Mouse (Mus musculus): ENCODE measurements at regions not wholly inside any gene's neighbourhood (a gene's known extent, or its start where the extent isn't known, plus 50 kb on each side); places are given as distances from the start of the nearest gene placed in this dataset.

DNA sequence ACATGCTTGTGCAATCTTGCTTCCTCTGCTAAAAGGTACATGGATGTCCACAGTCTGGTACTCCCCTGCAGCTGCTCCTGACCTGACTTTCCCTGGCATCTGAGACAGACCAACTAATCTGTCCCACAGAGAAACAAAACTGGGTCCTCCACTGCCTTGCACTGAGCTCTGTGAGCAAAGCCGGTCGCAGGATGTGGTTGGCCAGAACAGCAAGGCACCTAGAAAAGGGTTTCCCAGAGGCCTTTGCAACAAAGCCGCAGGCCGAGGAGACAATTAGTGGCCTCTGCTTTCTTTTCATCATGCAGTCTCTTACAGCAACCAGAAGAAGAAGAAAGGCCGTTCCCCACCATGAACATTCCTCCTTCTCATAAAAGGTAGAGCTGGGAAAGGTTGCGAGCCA lies 246.1 kb downstream of the 3110018I06Rik start:
- no peaks in the 10 kb centered on the region; the same call in 1 of the 2 replicates for H3K9me3 ChIP-seq (ENCODE audit: control insufficient read depth, low read length)
- H3K4me3 ChIP-seq (ENCODE audit: low read depth, low read length), result no peak overlapping the region
- 88% methylated on average over 6 of the region's 6 CpGs for WGBS
- no peaks in the 10 kb centered on the region for H3K36me3 ChIP-seq (ENCODE audit: control insufficient read depth, insufficient read depth, low read length)
- no peaks in the 10 kb centered on the region for H3K4me1 ChIP-seq (ENCODE audit: control insufficient read depth, insufficient read depth, low read length)
- H3K27ac ChIP-seq (replicated peaks; ENCODE audit: low read depth, low read length), result no peak overlapping the region
- no peaks in the 10 kb centered on the region for H3K27me3 ChIP-seq (ENCODE audit: control insufficient read depth, insufficient read depth, low read length)
- H3K4me2 ChIP-seq (ENCODE audit: low read depth, severe bottlenecking), result no peak overlapping the region
- no peak overlapping the region for H3K9ac ChIP-seq (ENCODE audit: low read length)
- no peak for DNase-seq (ENCODE audit: low spot score)
- ATAC-seq (ENCODE audit: insufficient number of reproducible peaks, low FRiP score, low TSS enrichment, low read depth), result no peak

DNA sequence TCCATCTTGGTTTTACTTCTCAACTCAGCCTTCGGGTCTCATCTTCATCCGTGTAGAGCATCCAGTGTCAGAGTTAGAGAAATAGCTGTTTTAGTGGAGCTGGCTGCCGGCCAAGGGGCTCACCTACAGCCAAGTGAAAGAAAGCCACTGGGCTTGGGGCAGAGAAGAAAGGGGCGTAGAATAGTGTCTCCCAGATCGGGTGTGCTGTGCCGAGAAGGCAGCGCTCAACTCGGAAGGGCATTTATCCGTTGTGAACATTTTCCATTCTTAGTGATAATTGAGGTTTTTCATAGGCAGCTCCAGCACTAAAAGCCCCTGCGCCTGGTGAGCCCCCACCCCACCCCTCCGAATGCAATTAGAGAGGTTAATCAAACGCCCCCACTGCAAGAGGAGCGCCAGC lies 254.2 kb downstream of the 3110018I06Rik start:
- H3K27ac ChIP-seq (replicated peaks; ENCODE audit: low read depth, low read length), result no peak overlapping the region
- WGBS, result 72% methylated on average over 13 of the region's 13 CpGs

GRCm38 (mm10) chr12:107744822-107745221 lies 256.4 kb downstream of the 3110018I06Rik start:
- no peaks in the 10 kb centered on the region for H3K9me3 ChIP-seq (ENCODE audit: control insufficient read depth, low read length)
- 92% methylated on average over 8 of the region's 8 CpGs for whole genome bisulfite sequencing
- DNase-seq (ENCODE audit: low spot score), result no peak
- H3K36me3 ChIP-seq (ENCODE audit: control insufficient read depth, insufficient read depth, low read length), result no peaks in the 10 kb centered on the region
- H3K9ac ChIP-seq (ENCODE audit: low read length), result no peak overlapping the region
- no peak for ATAC-seq (ENCODE audit: insufficient number of reproducible peaks, low FRiP score, low TSS enrichment, low read depth)
- no peak overlapping the region for H3K4me3 ChIP-seq (ENCODE audit: low read depth, low read length)
- H3K27ac ChIP-seq (replicated peaks; ENCODE audit: low read depth, low read length), result no peak overlapping the region
- H3K4me1 ChIP-seq (ENCODE audit: control insufficient read depth, insufficient read depth, low read length), result peaks cover 22% of the 10 kb centered on the region
- H3K4me2 ChIP-seq (ENCODE audit: low read depth, severe bottlenecking), result no peak overlapping the region
- H3K27me3 ChIP-seq (ENCODE audit: control insufficient read depth, insufficient read depth, low read length), result no peaks in the 10 kb centered on the region

More for the DNA sequence above, 254.2 kb downstream of the 3110018I06Rik start:
- Histone ChIP-seq H3K9me3 (ENCODE audit: control insufficient read depth, low read length) (no peaks in the 10 kb centered on the region), H3K4me2 (ENCODE audit: low read depth, severe bottlenecking) (no peak overlapping the region), H3K27me3 (ENCODE audit: control insufficient read depth, insufficient read depth, low read length) (no peaks in the 10 kb centered on the region), H3K36me3 (ENCODE audit: control insufficient read depth, insufficient read depth, low read length) (no peaks in the 10 kb centered on the region), H3K4me3 (ENCODE audit: low read depth, low read length) (no peak overlapping the region), H3K9ac (ENCODE audit: low read length) (no peak overlapping the region), H3K4me1 (ENCODE audit: control insufficient read depth, insufficient read depth, low read length) (0 out of 2 replicates have a peak, but pooled peaks cover 3% of the 10 kb centered on the region)
- DNase-seq (ENCODE audit: low spot score), result no peak
- ATAC-seq (ENCODE audit: insufficient number of reproducible peaks, low FRiP score, low TSS enrichment, low read depth), result no peak

DNA sequence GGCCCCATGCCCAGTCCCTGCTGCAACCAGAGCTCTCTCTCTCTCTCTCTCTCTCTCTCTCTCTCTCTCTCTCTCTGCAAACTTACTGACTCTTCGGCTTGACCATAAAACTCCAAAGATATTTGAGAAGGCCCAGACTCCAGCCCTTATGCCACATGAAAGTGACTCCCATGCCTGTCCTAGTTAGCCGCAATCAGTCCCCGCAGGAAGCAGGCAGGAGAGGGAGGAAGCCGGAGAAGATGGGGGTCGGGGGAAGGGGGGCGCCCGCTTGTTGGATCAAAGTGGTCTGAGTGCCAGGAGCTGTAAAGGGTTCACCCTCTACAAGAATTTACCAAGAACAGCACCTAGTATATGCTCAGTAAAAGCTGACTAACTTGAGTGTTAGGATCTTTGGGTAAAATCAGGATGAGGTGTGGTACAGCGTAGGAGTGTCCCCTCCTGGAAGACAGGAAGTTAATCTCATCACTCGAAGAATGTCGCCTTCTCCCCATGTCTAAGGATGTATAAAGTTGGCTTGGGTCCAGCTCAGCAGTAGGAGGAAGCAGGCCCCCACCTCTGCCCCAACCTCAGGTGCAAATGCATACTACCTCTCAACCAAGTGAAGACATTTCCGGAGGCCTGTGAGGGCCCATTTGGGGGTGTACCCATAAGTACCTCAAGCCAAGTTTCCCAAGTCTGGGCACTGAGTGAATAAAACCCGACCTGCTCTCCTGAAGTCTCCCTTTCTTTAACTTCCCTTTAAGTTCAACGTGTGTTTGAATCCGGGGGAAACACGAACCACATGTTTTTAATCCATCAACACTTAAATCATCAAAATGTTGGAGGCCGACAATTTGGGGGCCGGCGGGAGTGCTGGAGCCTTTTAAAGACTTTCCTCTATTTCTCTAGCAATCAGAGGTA lies 254.7 kb downstream of the Bcl11b start:
- H3K9ac ChIP-seq (ENCODE audit: low read length), result no peak overlapping the region
- ATAC-seq (ENCODE audit: insufficient number of reproducible peaks, low FRiP score, low TSS enrichment, low read depth) (0 out of 2 replicates have a peak, but pooled peaks have one; percentile 48), DNase-seq (ENCODE audit: low spot score) (peak; percentile 44)
- no peaks in the 10 kb centered on the region for H3K9me3 ChIP-seq (ENCODE audit: control insufficient read depth, low read length)
- H3K4me3 ChIP-seq (ENCODE audit: low read depth, low read length), result no peak overlapping the region
- H3K4me2 ChIP-seq (ENCODE audit: low read depth, severe bottlenecking), result no peak overlapping the region
- WGBS, result 18% methylated on average over 18 of the region's 18 CpGs
- H3K27me3 ChIP-seq (ENCODE audit: control insufficient read depth, insufficient read depth, low read length), result no peaks in the 10 kb centered on the region
- peak overlapping the region; percentile 62; the same call in 1 of the 2 replicates for H3K27ac ChIP-seq (replicated peaks; ENCODE audit: low read depth, low read length)
- no peaks in the 10 kb centered on the region for H3K36me3 ChIP-seq (ENCODE audit: control insufficient read depth, insufficient read depth, low read length)
- H3K4me1 ChIP-seq (ENCODE audit: control insufficient read depth, insufficient read depth, low read length), result peaks cover 45% of the 10 kb centered on the region

DNA sequence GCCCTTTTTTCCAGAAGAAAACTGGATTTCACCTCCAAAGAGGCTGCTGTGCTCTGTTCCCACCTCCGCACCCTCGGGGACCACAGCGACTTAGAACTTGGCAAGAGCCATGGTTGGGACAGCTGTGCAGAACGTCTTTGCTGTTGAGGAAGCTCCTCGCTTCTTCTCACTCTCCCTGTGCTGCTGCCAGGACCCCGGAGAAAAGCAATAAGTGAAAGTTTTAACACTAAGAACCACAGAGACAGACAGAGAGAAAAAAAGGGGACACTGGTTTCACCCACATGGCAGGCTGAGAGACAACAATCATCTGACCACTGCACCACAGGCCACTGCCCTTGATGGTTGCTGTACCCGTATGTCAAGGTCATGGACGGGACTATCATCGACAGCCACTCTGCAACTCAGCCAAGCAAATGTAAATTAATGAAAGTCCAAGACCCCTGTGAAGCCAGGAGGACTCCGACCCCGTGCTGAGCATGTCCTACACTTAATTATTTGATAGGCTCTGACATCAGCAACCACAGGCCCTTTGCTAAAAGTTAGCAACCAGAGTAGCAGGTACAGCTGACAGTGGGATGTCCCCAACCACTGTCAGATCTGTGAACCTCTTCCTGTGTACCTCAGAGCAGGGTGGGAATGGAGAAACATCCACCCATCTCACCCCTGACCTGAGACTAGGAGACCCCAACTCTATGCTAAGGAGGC lies 253.9 kb downstream of the Bcl11b start:
- no peak for DNase-seq (ENCODE audit: low spot score)
- Histone ChIP-seq H3K9me3 (ENCODE audit: control insufficient read depth, low read length) (no peaks in the 10 kb centered on the region), H3K27me3 (ENCODE audit: control insufficient read depth, insufficient read depth, low read length) (no peaks in the 10 kb centered on the region), H3K36me3 (ENCODE audit: control insufficient read depth, insufficient read depth, low read length) (no peaks in the 10 kb centered on the region), H3K27ac (replicated peaks; ENCODE audit: low read depth, low read length) (0 out of 2 replicates have a peak overlapping the region, but pooled peaks have one; percentile 62), H3K9ac (ENCODE audit: low read length) (no peak overlapping the region), H3K4me3 (ENCODE audit: low read depth, low read length) (no peak overlapping the region), H3K4me1 (ENCODE audit: control insufficient read depth, insufficient read depth, low read length) (peaks cover 45% of the 10 kb centered on the region), H3K4me2 (ENCODE audit: low read depth, severe bottlenecking) (no peak overlapping the region)
- WGBS, result 58% methylated on average over 11 of the region's 11 CpGs
- no peak for ATAC-seq (ENCODE audit: insufficient number of reproducible peaks, low FRiP score, low TSS enrichment, low read depth)

DNA sequence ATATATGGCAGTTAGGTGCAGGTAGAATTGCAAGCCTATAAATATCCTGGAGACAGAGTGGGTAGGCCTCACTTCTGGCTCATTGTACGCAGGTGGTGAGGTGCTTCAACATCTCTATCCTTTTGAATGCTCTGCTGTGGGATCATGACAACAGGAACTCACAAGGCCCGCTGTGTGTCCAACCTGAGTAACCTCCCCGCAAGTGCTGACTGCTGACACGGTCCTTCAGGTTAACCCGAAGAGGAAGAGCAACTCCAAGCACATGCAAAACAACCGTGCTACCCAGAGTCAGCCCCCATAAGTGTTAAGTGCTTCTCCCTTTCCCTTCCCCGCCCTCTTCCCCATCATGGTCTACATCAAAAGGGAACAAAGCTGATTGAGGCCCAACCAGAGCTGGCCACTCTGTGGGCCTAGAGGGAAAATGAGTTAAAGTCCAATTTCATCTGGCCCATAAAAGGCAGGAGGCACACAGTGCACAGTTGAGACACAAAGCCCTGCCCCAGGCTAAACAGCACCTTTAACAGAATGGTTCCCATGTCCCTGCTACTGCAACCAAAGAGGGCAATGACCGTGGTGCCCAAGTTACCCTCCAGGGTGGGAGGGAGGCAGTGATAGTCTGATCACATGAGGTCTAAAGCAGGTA lies 253.0 kb downstream of the Bcl11b start:
- Histone ChIP-seq H3K4me1 (ENCODE audit: control insufficient read depth, insufficient read depth, low read length) (peaks cover 45% of the 10 kb centered on the region), H3K4me3 (ENCODE audit: low read depth, low read length) (no peak overlapping the region), H3K36me3 (ENCODE audit: control insufficient read depth, insufficient read depth, low read length) (no peaks in the 10 kb centered on the region), H3K4me2 (ENCODE audit: low read depth, severe bottlenecking) (no peak overlapping the region), H3K9ac (ENCODE audit: low read length) (no peak overlapping the region), H3K27me3 (ENCODE audit: control insufficient read depth, insufficient read depth, low read length) (no peaks in the 10 kb centered on the region), H3K27ac (replicated peaks; ENCODE audit: low read depth, low read length) (0 out of 2 replicates have a peak overlapping the region, but pooled peaks have one; percentile 14), H3K9me3 (ENCODE audit: control insufficient read depth, low read length) (no peaks in the 10 kb centered on the region)
- ATAC-seq (ENCODE audit: insufficient number of reproducible peaks, low FRiP score, low TSS enrichment, low read depth) (no peak), DNase-seq (ENCODE audit: low spot score) (no peak)
- WGBS, result 53% methylated on average over 8 of the region's 8 CpGs

DNA sequence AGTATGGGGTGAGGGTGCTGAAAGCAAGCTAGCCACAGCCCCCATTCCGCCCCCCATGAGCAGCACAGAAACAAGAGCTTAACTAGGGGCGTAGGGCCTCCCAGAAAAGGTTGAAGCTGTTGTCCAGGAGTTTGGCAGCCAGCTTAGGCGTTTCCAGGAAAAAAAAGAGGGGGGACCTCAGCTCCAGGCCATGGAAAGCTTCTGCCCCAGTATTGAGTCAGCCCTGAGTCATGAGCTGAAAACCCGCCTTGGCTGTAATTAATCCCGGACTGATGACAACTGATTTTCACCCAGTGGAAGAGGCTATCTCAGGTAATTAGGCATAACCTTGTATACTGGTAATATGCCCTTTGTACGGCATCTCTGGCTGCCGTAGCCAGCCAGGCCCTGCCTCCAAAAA lies 251.3 kb downstream of the Bcl11b start:
- H3K4me1 ChIP-seq (ENCODE audit: control insufficient read depth, insufficient read depth, low read length), result peaks cover 48% of the 10 kb centered on the region
- WGBS, result 56% methylated on average over 7 of the region's 7 CpGs
- H3K4me3 ChIP-seq (ENCODE audit: low read depth, low read length), result no peak overlapping the region
- no peak for ATAC-seq (ENCODE audit: insufficient number of reproducible peaks, low FRiP score, low TSS enrichment, low read depth)
- no peak overlapping the region for H3K9ac ChIP-seq (ENCODE audit: low read length)
- no peak overlapping the region for H3K4me2 ChIP-seq (ENCODE audit: low read depth, severe bottlenecking)
- no peak for DNase-seq (ENCODE audit: low spot score)
- no peaks in the 10 kb centered on the region for H3K36me3 ChIP-seq (ENCODE audit: control insufficient read depth, insufficient read depth, low read length)
- H3K9me3 ChIP-seq (ENCODE audit: control insufficient read depth, low read length), result no peaks in the 10 kb centered on the region
- H3K27me3 ChIP-seq (ENCODE audit: control insufficient read depth, insufficient read depth, low read length), result no peaks in the 10 kb centered on the region
- H3K27ac ChIP-seq (replicated peaks; ENCODE audit: low read depth, low read length), result no peak overlapping the region

DNA sequence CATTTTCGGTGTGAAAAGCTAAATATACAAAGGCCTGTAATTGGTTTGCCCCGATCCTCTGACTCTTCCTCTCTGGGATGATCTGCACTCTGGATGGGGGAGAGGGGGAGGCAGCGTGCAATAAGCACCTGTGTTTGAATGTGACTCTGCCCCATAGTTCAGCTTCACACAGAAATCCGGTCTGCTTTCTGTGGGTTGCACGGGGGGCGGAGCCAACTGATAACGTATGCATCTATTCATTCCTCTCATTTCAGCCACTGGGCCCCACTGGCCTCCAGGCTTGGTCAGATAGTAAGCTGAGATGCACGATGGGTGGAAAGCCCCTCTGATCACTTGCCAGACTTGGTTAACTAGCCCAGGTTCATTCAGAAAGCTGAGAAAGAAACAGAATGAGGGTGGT lies 250.8 kb downstream of the Bcl11b start:
- Histone ChIP-seq H3K4me2 (ENCODE audit: low read depth, severe bottlenecking) (no peak overlapping the region), H3K36me3 (ENCODE audit: control insufficient read depth, insufficient read depth, low read length) (no peaks in the 10 kb centered on the region), H3K4me3 (ENCODE audit: low read depth, low read length) (no peak overlapping the region), H3K9ac (ENCODE audit: low read length) (no peak overlapping the region), H3K27me3 (ENCODE audit: control insufficient read depth, insufficient read depth, low read length) (no peaks in the 10 kb centered on the region), H3K9me3 (ENCODE audit: control insufficient read depth, low read length) (no peaks in the 10 kb centered on the region), H3K4me1 (ENCODE audit: control insufficient read depth, insufficient read depth, low read length) (peaks cover 50% of the 10 kb centered on the region), H3K27ac (replicated peaks; ENCODE audit: low read depth, low read length) (no peak overlapping the region)
- DNase-seq (ENCODE audit: low spot score), result no peak
- no peak for ATAC-seq (ENCODE audit: insufficient number of reproducible peaks, low FRiP score, low TSS enrichment, low read depth)
- 37% methylated on average over 8 of the region's 8 CpGs for WGBS

All from limb, embryonic 11.5 days (tissue).